Mouse (Mus musculus): ENCODE measurements around the gene Chst11.

DNA sequence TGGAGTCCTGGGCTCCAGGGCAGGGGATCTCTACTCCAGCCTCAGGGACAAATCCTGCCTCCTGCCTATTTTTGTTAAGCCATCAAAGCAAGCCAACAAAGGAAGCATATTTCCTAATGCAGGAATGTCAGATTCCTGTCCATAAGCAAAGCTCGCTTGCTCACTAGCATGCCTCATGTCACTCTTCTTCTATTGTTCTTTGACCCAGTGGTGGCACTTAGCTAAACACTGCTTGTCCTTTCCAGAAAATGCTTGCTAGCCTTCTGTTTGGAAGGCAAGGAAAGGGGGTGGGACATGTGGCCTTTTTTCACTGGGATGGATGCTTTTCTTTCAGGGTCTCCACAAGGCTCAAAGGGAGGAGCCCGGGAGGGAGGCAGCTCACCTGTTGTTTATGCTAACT, 103.5 kb downstream of the Chst11 start:
- TF ChIP-seq POLR2A (IDR thresholded peaks at IDR 0.05; ENCODE audit: insufficient read depth, low read depth, low read length) = no peak
- TF ChIP-seq CTCF (IDR thresholded peaks at IDR 0.05) = no peak
- TF ChIP-seq EP300 (IDR thresholded peaks at IDR 0.05; ENCODE audit: insufficient read depth, low read depth, low read length) = no peak
